Mouse (Mus musculus): ENCODE results near the gene Dcaf4.
A peak's percentile ranks its signal among the peaks of the same experiment; 100 is the strongest.

- TF ChIP-seq CTCF (IDR thresholded peaks at IDR 0.05), result no peak
- 0 out of 2 replicates have a peak, but pooled peaks have one; percentile 35 for TF ChIP-seq EP300 (IDR thresholded peaks at IDR 0.05; ENCODE audit: insufficient read depth, low read depth, low read length)
These were observed 32.7 kb upstream of the Dcaf4 start, which contains the start of gene Dpf3 for GRCm38 (mm10) chr12:83487476-83487991.

Measured in heart, adult 2 months (tissue).